Mouse (Mus musculus) kidney, adult 8-10 months (tissue): Measurements from ENCODE around the gene Cox19.

Experiments used
- DNase-seq, 2 experiments: peaks; one replicate each; pipeline ENCODE4 v3.0.0; 2022

Gene Cox19

DNA sequence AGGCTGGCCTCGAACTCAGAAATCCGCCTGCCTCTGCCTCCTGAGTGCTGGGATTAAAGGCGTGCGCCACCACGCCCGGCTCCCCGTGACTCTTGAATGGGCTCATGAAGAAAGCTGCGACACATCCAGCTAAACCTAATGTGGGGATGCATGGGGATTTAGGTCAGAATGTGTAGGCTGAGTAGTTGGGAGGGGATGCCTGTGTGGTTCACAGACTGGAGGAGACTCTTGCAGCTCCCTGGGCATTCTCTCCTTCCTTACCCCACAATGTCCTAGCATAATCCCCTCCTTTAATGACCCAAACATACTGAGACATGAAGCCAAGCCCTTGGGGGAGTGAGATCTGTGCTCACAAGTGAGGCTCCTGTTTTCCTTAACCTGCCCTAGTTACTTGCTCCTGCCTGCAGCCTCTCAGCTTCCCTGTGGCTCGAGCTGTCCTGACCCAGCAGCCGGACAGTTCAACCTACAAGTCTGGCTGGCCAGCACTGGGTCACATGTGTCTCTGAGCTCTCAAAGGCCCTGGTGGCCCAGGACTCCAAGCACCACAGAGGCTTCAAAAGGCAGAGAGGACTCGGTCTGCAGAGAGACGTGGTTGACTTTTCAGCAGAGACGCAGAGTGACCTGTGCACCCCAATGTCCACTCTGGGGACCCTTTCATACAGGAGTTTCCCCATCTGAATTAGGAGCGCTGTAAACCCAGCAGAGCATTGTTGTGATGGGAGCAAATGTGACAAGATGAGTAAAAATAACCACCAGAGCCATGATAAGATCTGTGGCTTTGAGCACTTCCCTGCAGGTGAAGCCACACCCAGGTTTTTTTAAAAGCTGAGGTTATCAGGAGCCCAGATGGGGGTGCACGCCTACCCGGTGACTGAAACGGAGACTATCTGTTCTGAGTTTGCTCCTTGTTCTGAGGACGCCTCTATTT lies 30.6 kb upstream of the Cox19 start:
- peak in 1 of 2 experiments; percentile 43 for DNase-seq

DNA sequence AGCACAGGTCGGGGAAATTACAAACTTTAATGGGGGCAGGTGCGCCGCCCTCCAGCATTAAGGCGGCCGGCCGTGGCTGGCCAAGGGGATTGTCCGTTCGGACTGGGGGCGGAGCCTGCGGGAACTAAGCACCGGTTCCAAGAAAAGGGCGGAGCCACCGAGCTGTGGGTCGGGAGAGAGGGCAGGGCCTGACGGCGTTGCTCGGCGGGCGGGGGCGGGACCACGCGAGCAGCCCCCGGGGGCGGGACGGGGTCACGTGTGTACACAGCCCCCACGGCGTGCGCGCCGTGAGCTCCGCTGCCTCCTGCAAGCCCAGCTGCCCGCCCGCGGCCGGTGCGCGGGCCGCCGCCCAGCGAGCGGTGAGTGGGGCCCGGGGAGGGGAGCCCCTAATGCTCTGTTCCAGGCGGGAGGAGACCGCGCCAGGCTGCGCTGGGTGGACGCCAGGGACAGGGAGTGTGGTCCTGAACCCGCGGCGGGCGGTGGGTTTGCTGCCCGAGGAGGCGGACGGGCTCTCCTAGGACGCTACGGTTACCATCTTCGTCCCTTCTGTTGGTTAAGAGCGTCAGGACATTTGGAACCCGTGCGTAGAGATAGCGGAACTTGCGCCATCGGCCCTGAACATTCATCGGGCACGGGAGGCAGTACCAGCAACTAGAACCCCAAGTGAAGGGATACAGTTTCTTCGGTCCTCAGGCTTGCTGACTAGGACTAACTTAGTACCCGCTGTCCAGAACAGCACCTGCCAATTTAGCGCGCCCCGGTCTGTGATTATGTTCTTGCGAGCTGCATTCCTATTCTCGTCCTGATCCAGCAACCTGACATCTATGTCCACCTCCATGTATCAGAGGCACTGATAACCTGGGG lies 29.4 kb upstream of the Cox19 start:
- peak; percentile 98 for DNase-seq

DNA sequence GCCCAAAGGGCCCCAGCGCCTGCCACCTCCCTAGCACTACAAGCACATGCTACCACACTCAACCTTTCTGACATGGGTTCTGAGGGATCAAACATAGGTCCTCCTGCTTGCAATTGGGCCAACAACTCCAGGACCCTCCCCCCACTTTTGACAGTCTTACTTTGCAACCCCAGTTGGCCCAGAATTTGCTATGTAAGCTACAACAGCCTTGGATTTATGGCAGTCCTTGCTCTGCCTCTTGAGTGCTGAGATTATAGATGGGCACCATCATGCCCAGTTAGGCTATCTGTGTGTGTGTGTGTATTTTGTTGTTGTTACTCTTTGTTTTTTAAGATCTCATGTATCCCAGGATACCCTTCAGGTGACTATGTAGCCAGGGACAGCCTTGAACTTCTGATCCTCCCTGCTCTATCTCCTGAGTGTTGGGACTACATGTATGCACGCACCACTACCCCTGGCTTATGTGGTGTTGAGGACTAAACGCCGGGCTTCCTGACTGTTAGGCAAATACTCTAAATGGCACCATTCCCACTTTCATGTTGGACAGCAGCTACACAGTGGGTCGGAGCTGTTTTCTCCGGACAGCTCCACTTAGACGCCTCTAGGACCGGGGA lies 28.7 kb upstream of the Cox19 start:
- DNase-seq, result peak in 1 of 2 experiments; percentile 17

DNA sequence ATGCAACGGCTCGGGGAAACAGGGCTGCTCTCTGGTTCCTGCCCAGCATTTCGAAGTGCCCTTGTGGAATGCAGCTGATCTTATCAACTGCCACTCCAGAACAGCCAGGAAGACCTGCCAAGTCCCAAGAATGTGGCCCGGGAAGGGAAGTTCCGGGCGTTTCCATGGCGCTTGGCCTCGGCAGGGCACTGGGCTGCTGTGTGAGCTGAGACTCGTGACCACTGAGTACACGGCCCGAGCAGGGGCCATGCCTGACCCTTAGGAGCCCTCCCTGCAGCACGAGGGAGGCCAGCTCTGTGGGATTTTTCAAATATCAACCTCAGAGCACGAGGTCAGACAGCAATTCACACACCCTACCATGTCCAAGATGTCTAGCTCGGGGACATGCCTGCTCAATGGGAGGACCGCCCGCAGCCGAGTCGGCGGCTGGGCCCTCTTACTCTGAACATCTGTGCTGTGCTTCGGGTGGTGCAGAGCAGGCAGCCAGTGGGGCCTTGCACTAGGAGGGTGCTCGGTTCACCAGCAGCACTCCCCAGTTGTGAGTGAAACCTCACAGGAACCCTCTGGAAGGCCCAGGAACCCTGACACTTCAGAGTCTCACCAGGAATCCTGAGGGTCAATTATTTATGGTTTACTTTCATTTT lies 27.9 kb upstream of the Cox19 start:
- peak; percentile 94 to 96 for DNase-seq

DNA sequence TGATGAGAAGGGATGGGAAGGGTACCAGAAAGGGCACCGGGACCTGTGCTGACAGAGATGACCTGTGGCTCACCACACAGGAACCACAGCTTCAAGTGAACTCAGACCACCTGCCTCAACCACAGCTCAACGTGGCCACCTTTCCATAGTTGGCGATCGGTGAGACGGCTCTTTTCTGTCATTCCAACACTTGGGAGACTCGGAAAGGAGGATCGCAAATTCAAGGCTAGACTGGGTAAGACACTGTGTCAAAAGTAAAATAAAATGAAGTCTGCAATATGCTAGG lies 27.0 kb upstream of the Cox19 start:
- peak in 1 of 2 experiments; percentile 10 for DNase-seq

DNA sequence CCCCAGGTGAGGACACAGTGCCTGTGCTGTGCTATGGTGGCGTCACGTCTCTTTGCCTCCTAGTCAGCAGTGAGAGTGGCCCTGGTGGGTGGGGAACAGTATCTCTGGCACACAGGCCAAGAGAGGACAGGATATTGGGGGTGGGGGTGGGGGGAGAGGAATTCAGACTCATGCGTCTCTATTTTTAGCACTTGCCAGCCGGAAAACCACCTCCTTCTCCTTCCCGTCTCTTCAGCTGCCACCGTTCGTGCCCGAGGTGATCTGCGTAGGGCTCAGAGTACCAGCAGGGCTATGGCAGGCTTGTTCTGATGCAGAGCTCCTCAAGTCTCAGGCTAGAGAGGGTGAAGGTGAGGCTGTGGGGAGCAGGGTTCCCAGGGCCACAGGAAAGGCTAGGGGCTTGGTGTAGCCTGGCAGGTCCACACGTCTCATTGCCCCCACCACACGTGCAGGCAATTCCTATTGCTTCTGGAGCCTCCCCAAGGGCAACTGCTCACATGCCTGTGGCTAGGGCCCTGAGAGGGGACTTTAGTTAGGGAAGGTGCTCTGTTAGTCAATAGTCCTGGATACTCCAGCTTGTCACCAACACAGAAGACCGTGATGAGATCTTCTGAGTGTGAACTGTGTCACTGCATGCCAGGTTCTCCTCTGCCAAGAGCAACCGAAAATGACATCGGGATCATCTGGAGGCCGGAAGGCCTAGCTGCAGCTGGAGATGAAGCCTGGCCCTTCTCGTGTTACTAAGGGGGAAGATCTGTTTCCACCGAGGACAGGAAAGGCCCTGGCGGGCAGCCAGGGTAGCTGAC lies 26.5 kb upstream of the Cox19 start, which contains the start of gene Gpr146:
Gene Gpr146 (plus strand): TSS at position 230 of the 803 bp plus-strand sequence.
- peak; percentile 79 to 83 for DNase-seq

DNA sequence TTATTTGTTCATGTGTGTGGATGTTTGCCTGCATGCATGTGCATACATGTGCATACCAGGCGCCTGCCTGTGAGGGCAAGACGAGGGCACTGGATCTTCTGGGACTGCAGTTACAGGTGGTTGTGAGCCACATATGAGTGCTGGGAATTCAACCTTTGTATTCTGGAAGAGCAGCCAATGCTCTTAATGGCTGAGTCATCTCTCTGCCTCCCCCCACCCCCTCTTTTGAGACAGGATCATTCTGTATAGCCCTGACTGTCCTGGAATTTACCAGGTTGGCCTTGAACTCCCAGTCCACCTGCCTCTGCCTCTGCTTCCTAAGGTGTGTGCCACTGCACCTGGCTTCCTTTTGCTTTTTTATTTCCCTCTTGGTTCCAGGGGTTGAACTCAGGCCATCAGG lies 23.6 kb upstream of the Cox19 start:
- DNase-seq, result peak in 1 of 2 experiments; percentile 36

DNA sequence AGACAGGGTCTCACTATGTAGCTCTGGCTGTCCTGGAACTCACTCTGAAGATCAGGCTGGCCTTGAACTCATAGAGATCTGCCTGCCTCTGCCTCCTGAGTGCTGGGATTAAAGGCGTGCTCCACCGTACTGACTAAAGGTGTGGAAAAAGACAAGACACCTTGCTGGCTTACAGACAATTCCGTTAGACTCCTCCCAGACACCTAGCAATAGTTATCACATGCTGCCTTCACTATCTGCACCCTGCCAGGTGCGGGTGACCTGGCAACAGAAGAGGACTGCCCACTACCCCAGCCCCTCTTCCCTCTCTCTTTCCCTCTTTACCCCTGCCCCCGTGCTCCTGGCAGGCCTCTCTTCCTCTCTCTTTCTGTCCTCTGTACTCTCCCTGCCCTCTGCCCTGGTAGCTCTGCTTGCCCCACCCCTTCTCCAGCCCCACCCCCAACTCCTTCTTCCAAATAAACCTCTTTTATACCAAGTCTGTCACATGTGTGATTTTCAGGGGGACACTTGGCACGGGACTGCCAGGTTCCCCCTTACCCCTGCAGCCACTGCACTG lies 22.7 kb upstream of the Cox19 start:
- peak in 1 of 2 experiments; percentile 49 for DNase-seq

DNA sequence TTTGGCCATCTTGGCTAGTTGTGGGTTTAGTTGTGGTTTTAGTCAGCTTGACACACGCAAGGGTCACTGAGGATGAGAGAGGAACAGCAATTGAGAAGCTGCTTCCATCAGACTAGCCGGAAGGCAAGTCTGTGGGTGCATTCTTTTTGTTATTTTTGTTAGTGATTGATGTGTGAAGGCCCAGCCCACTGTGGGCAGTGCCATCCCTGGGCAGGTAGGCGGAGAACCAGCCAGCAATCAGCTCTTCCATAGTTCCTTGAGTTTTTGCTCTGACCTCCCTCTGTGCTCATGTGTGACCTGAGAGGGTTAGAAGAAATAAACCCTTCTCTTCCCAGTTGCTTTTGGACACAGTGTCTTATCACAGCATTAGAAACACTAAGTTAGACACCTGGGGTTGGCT lies 21.9 kb upstream of the Cox19 start:
- peak in 1 of 2 experiments; percentile 44 for DNase-seq

DNA sequence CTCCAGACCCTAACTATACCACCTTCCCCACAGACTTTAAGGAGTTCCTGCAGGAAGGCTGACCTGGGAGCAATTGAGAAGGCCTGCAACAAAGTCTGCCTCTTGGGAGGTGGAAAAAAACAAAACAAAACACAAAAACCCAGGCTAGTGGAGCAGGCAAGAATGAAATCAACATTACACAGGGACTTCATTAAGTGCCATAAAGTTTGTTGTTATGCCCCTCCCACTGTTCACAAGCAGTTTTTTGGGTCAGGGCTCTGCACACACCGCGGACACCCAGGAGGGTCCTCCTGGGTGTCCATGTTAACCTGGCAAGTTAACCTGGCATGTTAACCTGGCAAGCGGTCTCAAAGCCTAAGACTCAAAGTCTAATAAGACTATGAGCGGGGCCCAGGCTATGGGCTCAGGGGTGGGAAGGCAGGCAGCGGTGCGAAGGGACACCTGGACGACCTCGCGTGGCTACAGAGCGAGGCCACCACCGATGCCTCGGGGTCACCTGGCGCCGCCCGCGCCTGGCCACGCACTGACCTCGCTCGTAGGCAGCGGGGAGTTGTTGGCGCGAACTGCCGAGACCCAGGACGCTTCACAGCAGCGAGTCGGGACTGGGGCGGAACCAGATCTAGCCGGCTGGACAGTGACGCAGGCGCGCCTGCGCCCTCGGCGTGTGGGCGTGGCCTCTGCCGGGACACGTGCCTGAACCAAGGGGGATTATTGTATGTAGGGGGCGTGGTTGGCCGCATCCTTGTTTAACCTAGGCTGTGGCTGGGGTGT lies 20.6 kb upstream of the Cox19 start:
- peak; percentile 94 to 95 for DNase-seq

DNA sequence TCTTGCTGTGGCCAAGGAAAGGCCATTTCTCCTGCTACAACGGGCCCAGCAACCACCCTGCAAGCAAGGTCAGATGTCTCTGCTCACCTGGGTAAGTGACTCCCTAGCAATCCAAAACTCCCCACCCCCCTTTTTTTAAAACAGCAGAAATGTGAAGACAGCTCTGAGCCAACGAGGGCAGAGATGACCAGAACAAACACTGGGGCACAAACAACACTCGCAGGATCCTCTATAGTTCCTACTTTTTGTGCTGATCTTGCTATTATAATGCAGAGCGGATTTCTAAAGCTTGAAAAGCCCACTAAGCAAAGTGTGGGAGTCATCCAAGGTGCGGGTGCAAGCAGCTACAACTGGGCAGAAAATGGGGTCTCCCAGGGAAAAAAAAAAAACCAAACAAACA lies 19.9 kb upstream of the Cox19 start:
- DNase-seq, result no peak

DNA sequence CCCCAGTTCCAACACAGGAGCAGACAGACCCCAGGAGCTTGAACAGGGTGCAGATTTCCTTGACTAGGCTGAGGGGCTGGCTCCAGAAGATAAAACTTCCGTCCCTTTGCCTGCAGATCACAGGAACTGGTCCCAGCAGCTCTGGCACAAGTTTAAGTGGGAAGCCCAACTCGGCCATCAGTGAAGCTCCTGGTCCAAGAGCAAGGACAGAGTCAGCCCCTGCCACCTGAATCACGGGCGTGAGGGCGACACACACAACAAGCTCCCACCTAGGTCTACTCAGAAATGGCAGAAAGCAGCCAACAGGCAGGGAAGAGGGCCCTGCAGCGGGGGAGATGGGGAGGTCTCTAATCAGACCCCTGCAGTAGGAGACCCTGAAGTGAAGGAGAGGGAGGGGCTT lies 19.1 kb upstream of the Cox19 start:
- no peak for DNase-seq

DNA sequence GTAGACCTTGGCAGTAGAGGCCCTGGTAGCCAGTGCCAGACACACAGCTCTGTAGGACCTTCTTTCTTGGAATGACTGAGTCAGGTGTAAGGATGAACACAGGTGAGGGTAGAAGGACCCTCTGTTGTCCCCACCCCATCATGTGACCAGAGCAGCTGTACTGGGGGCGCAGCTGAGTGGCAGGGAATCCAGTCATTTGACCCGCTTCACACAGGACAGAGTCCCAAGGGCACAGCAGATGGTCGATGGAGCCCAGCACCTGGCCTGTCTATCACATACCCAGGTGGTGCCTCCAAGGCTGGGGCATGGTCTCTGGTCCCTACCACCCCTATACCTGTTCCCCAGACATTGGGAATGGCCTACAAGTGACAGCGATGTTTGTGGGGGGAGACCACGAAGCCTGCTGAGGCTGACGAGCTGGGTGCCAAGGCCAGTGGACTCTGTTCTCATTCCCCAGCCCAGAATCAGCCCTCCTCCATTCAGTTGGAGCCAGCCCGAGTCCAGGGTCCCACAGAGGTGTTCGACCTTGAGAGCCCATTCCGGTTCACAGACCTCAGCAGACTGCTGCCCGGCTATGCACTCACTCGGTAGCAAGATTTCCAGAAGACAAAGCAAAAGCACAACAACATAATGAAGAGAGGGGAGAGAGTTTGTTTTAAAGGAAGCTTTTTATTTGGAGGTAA lies 17.6 kb upstream of the Cox19 start:
- DNase-seq, result peak; percentile 84 to 87

DNA sequence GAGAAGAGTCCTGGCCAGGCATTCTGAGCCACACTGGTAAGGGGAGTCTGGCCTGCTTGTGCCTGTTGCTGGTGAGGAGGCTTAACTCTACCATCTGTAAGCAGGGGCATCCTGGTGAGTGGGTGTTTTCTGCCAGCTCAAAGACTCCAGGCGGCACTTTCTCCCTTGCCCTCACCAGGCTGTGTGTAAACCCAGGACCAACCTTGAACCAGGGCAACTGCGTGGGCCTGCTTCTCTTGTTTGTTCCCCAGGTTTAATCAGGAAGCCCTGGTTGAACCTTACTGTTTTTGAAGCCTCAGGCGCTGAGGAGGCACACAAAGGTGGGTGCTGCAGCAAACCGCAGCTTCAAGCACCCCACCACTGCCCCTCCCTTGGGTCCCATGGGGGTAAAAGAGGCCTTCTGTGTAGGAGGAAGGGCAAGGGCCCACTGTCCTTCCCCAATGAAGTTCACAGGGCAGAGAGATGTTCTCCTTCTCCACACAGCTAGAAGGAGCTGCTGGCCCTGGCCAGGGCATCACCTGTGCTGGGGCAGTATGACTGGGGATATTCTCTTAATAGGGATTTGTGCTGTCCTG lies 16.8 kb upstream of the Cox19 start:
- no peak for DNase-seq

DNA sequence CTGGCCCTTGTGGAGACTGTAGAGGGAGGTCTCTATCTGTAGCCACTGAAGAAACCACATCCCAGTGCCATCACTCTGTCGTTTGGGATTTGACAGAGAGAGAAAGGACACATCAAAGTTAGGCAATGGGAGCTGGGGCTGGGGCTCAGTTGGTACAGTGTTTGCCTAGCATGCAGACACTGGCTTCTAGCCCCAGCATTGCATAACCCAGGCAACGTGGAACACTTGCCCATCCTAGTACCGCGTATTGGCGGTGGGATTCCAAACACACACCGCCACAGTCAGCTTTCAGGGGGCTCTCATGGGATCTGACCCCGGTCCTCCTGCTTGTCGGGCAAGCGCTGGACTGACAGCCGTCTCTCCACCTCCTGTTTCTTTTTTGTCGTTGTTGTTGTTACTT lies 15.3 kb upstream of the Cox19 start:
- no peak for DNase-seq

DNA sequence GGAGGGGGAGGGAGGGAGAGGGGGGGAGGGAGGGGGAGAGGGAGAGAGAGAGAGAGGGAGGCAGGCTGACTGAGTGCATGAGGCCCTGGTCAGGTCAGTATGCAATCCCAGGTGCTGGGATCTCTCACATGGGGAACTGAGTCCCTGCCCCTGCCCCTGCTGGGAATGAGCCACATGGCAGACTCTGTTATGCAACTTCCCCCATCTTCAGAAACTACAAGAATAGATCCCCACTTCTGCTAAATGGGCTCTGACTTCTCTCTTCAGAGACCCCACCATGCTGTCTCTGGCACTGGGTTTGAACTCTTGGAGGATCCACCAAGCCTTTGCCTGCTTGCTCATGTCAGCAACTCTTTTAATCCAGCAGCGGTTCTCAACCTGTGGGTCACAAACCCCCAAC lies 14.6 kb upstream of the Cox19 start:
- no peak for DNase-seq

DNA sequence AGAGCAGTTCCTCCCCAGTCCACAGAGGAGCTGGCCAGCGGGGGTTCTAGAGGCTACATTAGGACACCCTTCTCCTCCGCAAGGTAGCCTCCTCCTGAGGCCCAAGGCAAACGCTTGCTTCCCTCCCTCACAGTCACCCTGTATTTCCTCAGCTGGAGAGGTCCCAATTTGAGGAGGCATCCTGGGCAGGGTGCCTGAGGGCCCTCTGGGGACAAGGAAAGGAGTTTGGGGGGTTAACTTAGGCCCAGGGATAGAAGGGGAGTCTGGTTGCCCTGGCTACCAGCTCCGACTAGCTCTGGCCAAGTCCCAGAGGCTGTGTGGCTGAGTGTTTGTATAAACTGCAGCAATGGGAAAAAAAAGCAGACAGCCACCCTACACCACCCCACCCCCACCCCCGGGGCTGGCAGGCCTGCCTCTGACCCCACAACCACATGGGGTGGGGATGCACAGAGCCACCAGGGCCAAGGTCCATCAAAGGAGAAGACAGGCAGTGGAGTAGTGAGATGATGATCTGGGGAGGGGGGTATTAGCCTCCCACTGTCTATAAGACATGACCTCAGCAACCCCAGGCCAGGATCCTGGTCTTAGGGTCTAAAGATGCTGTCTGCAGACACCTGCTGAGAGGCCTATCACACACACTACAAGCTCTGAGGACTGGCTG lies 13.8 kb upstream of the Cox19 start:
- no peak for DNase-seq

DNA sequence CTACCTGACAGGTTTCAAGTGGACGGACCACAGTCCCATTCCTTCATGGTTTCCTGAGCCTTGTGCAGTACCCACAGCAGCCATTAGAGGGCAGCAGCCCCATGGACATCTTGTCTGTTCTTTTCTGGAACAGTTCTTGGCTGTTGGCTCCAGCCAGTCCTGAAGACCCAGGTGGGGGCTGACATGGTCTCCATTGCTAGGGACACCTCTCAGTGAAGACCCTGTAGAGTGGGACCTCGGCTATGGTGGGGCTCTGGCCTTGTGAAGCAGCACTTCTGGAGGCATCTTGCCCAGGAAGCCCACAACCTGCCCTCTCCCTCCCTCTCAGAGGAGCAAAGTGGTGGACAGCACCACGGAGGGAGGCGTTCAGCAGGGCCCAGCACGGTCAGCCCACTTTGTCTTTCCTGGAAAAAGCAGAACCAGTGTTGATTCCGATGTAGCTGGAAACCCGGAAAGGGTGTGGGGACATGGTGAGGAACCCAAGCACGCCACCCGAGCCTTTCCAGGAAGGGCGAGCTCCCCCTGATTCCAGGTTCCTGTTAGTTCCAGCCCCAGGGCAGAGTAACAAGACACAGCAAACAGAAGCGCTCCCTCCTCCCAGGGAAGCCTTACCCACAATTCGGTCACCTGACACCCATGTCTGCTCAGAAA lies 13.2 kb upstream of the Cox19 start:
- peak; percentile 86 to 97 for DNase-seq

DNA sequence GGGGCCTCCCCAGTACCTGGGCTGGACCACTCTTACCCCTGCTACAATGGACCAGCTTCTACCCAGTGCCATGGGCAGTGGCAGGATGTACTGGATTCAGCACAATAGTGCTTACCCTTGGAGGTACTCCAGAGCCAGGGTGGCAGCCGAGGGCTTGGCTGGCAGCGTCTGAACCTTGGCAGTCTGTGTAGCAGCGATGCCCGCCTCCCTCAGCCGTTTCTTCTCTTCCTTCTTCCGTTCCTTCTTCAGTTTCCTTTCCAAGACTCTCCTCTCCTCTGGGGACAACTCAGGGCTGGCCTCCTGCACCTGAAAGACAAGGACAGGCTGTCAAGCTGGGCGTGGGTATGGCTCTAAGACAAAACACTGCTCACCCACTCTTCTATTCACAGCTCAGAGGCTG lies 12.6 kb upstream of the Cox19 start:
- no peak for DNase-seq
